Mouse (Mus musculus): ENCODE results near the gene Pik3r1. TPM values are rescaled to one million over a fixed set of nuclear protein-coding genes. Genes with fewer than 3 reads are reported as not detected.

Pik3r1 gene
- polyA plus RNA-seq, 1 experiment from 2014 or later, result 42.7 TPM

DNA sequence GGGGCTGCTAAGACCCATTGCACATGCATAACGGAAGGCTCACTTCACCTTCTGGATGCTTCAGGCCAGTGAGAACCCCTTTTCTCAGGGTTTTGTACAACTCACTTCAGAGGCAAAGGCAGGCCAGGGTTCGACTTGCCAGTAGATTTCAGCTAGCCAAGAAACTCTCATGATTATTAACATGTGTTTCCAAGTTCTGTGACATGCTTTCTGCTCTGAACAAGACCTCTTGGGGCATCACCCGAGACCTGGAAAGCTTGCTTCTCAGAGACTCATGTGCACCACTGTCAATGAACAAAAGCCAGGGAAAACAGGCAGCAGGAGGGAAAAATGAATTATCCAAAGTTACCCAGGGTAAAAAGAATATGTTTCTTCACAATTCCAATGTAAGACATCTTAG, 71.7 kb downstream of the Pik3r1 start:
- no peak overlapping the region for H3K4me2 ChIP-seq (ENCODE audit: low read length)
- no peaks in the 10 kb centered on the region for H3K9me3 ChIP-seq (ENCODE audit: control insufficient read depth, low read length)
- H3K27ac ChIP-seq (ENCODE audit: low read length), result no peak overlapping the region
- 67% methylated on average over 3 of the region's 3 CpGs for WGBS
- H3K27me3 ChIP-seq (replicated peaks; ENCODE audit: control insufficient read depth, insufficient read depth, low read length), result no peaks in the 10 kb centered on the region
- H3K36me3 ChIP-seq (ENCODE audit: control insufficient read depth, insufficient read depth), result no peaks in the 10 kb centered on the region
- no peak for ATAC-seq
- no peak overlapping the region for H3K9ac ChIP-seq (replicated peaks; ENCODE audit: low read depth, low read length)
- H3K4me1 ChIP-seq (replicated peaks; ENCODE audit: control insufficient read depth, insufficient read depth, low read length), result peaks cover 31% of the 10 kb centered on the region
- no peak overlapping the region for H3K4me3 ChIP-seq (replicated peaks; ENCODE audit: low read length)

DNA sequence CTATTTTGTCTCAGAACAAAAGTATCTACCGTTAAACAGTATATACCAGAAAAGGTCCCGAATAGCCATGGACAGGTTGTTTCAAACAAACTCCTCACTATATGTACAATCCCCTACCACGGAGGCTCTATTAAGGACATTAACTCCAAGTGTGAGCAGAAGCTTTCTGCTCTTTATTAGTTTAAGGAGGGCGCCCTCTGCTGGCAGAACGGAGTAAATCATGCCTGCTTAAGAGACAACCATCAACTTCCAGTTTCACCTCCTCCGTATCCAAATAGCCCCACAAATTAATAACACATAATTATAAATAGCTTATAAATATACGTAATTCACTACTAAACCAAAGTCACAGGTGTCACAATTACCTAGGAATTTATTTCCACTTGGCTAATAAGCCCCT, 72.1 kb downstream of the Pik3r1 start:
- H3K27ac ChIP-seq (ENCODE audit: low read length), result no peak overlapping the region
- 5% methylated on average over 7 of the region's 7 CpGs for WGBS
- no peak overlapping the region for H3K4me2 ChIP-seq (ENCODE audit: low read length)
- H3K4me1 ChIP-seq (replicated peaks; ENCODE audit: control insufficient read depth, insufficient read depth, low read length), result peaks cover 35% of the 10 kb centered on the region
- H3K9ac ChIP-seq (replicated peaks; ENCODE audit: low read depth, low read length), result no peak overlapping the region
- H3K36me3 ChIP-seq (ENCODE audit: control insufficient read depth, insufficient read depth), result no peaks in the 10 kb centered on the region
- no peaks in the 10 kb centered on the region for H3K9me3 ChIP-seq (ENCODE audit: control insufficient read depth, low read length)
- no peak overlapping the region for H3K4me3 ChIP-seq (replicated peaks; ENCODE audit: low read length)
- no peak for ATAC-seq
- H3K27me3 ChIP-seq (replicated peaks; ENCODE audit: control insufficient read depth, insufficient read depth, low read length), result no peaks in the 10 kb centered on the region

GRCm38 (mm10) chr13:101694496-101695251, 73.3 kb downstream of the Pik3r1 start:
- Histone ChIP-seq H3K27me3 (replicated peaks; ENCODE audit: control insufficient read depth, insufficient read depth, low read length) (no peaks in the 10 kb centered on the region), H3K9me3 (ENCODE audit: control insufficient read depth, low read length) (no peaks in the 10 kb centered on the region), H3K9ac (replicated peaks; ENCODE audit: low read depth, low read length) (peak overlapping the region; percentile 80), H3K36me3 (ENCODE audit: control insufficient read depth, insufficient read depth) (no peaks in the 10 kb centered on the region), H3K27ac (ENCODE audit: low read length) (no peak overlapping the region), H3K4me1 (replicated peaks; ENCODE audit: control insufficient read depth, insufficient read depth, low read length) (peaks cover 37% of the 10 kb centered on the region), H3K4me3 (replicated peaks; ENCODE audit: low read length) (peak overlapping the region; percentile 65), H3K4me2 (ENCODE audit: low read length) (peak overlapping the region; percentile 95)
- 2% methylated on average over 48 of the region's 48 CpGs for WGBS
- ATAC-seq, result peak; percentile 57

- Histone ChIP-seq H3K4me1 (replicated peaks; ENCODE audit: control insufficient read depth, insufficient read depth, low read length) (peaks cover 37% of the 10 kb centered on the region), H3K27ac (ENCODE audit: low read length) (no peak overlapping the region), H3K4me3 (replicated peaks; ENCODE audit: low read length) (peak overlapping the region; percentile 65), H3K4me2 (ENCODE audit: low read length) (peak overlapping the region; percentile 95), H3K27me3 (replicated peaks; ENCODE audit: control insufficient read depth, insufficient read depth, low read length) (no peaks in the 10 kb centered on the region), H3K36me3 (ENCODE audit: control insufficient read depth, insufficient read depth) (no peaks in the 10 kb centered on the region), H3K9me3 (ENCODE audit: control insufficient read depth, low read length) (no peaks in the 10 kb centered on the region), H3K9ac (replicated peaks; ENCODE audit: low read depth, low read length) (peak overlapping the region; percentile 80)
- ATAC-seq, result peak; percentile 51
- under 1% methylated on average over 12 of the region's 12 CpGs for WGBS
These were observed 74.0 kb downstream of the Pik3r1 start for GRCm38 (mm10) chr13:101693967-101694495.

- peak; percentile 20 for ATAC-seq
These were observed 74.9 kb downstream of the Pik3r1 start for GRCm38 (mm10) chr13:101692866-101693691.

DNA sequence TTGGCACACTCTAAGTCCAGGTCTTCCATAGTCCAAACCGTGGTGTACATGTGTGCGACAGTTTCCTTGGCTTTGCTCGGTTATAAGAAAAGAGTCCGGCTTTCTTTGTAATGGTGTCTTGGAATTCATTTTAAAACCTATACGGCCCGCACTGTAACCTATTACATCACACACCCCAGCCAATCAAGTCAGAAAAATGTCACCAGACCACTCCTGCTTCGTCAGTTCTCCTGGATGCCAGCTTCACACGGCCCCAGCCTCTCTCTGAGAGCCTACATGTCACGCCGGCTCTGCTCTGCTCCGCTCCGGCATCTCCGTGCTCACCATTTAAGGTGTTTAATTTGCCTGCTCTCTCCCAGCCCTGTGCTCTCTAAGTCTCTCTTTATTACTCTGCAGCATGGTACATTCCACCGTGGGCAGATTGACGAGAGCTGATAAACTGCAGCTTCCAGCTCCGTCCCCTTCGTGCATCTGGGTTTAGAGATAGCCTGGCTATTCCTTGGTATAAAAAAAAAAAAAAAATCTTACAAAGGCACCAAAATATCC, 75.7 kb downstream of the Pik3r1 start:
- H3K4me3 ChIP-seq (replicated peaks; ENCODE audit: low read length), result peak overlapping the region; percentile 51
- peak overlapping the region; percentile 95 for H3K4me2 ChIP-seq (ENCODE audit: low read length)
- no peaks in the 10 kb centered on the region for H3K27me3 ChIP-seq (replicated peaks; ENCODE audit: control insufficient read depth, insufficient read depth, low read length)
- H3K9me3 ChIP-seq (ENCODE audit: control insufficient read depth, low read length), result no peaks in the 10 kb centered on the region
- H3K36me3 ChIP-seq (ENCODE audit: control insufficient read depth, insufficient read depth), result peaks cover 4% of the 10 kb centered on the region; the same call in 1 of the 2 replicates
- peak overlapping the region; percentile 67 for H3K9ac ChIP-seq (replicated peaks; ENCODE audit: low read depth, low read length)
- peak; percentile 80 for ATAC-seq
- H3K27ac ChIP-seq (ENCODE audit: low read length), result peak overlapping the region; percentile 79
- 6% methylated on average over 17 of the region's 17 CpGs for WGBS
- peaks cover 37% of the 10 kb centered on the region for H3K4me1 ChIP-seq (replicated peaks; ENCODE audit: control insufficient read depth, insufficient read depth, low read length)

More at GRCm38 (mm10) chr13:101692866-101693691, 74.9 kb downstream of the Pik3r1 start:
- no peaks in the 10 kb centered on the region for H3K27me3 ChIP-seq (replicated peaks; ENCODE audit: control insufficient read depth, insufficient read depth, low read length)
- H3K9me3 ChIP-seq (ENCODE audit: control insufficient read depth, low read length), result no peaks in the 10 kb centered on the region
- peak overlapping the region; percentile 65 for H3K4me3 ChIP-seq (replicated peaks; ENCODE audit: low read length)
- H3K9ac ChIP-seq (replicated peaks; ENCODE audit: low read depth, low read length), result peak overlapping the region; percentile 67
- WGBS, result 38% methylated on average over 7 of the region's 7 CpGs
- H3K36me3 ChIP-seq (ENCODE audit: control insufficient read depth, insufficient read depth), result 0 out of 2 replicates have a peak, but pooled peaks cover 3% of the 10 kb centered on the region
- no peak overlapping the region; the same call in 1 of the 2 replicates for H3K27ac ChIP-seq (ENCODE audit: low read length)
- peaks cover 37% of the 10 kb centered on the region for H3K4me1 ChIP-seq (replicated peaks; ENCODE audit: control insufficient read depth, insufficient read depth, low read length)
- peak overlapping the region; percentile 95 for H3K4me2 ChIP-seq (ENCODE audit: low read length)

DNA sequence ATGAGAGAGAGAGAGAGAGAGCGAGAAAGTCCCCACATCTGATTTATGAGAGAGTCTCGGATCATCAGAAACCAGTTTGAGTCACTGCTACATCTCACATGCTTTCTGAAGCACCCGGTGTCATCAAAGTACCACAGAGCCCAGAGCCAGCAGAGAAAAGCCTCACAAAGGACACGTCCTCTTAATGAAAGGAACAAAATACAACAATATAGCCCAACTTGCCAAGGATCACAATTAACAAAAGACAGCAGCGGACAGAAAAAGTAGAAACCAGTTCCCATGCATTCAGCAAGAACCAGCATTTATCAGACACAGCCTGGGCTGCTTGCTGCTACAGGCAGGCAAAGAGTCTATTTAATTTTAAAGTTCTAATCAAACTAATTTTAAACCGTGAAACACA, 76.3 kb downstream of the Pik3r1 start:
- Histone ChIP-seq H3K4me2 (ENCODE audit: low read length) (peak overlapping the region; percentile 95), H3K9me3 (ENCODE audit: control insufficient read depth, low read length) (no peaks in the 10 kb centered on the region), H3K27me3 (replicated peaks; ENCODE audit: control insufficient read depth, insufficient read depth, low read length) (no peaks in the 10 kb centered on the region), H3K4me1 (replicated peaks; ENCODE audit: control insufficient read depth, insufficient read depth, low read length) (peaks cover 37% of the 10 kb centered on the region), H3K27ac (ENCODE audit: low read length) (no peak overlapping the region), H3K36me3 (ENCODE audit: control insufficient read depth, insufficient read depth) (peaks cover 10% of the 10 kb centered on the region; the same call in 1 of the 2 replicates), H3K9ac (replicated peaks; ENCODE audit: low read depth, low read length) (peak overlapping the region; percentile 45), H3K4me3 (replicated peaks; ENCODE audit: low read length) (peak overlapping the region; percentile 51)
- no peak for ATAC-seq
- 11% methylated on average over 6 of the region's 6 CpGs for WGBS

- no peaks in the 10 kb centered on the region for H3K9me3 ChIP-seq (ENCODE audit: control insufficient read depth, low read length)
- peak overlapping the region; percentile 51 for H3K4me3 ChIP-seq (replicated peaks; ENCODE audit: low read length)
- H3K36me3 ChIP-seq (ENCODE audit: control insufficient read depth, insufficient read depth), result peaks cover 15% of the 10 kb centered on the region
- H3K27me3 ChIP-seq (replicated peaks; ENCODE audit: control insufficient read depth, insufficient read depth, low read length), result no peaks in the 10 kb centered on the region
- H3K4me1 ChIP-seq (replicated peaks; ENCODE audit: control insufficient read depth, insufficient read depth, low read length), result peaks cover 37% of the 10 kb centered on the region
- ATAC-seq, result no peak
- 36% methylated on average over 10 of the region's 10 CpGs for WGBS
- peak overlapping the region; percentile 95 for H3K4me2 ChIP-seq (ENCODE audit: low read length)
- H3K27ac ChIP-seq (ENCODE audit: low read length), result no peak overlapping the region
- peak overlapping the region; percentile 25; the same call in 1 of the 2 replicates for H3K9ac ChIP-seq (replicated peaks; ENCODE audit: low read depth, low read length)
These were observed 76.9 kb downstream of the Pik3r1 start for GRCm38 (mm10) chr13:101690911-101691655.

Data from forebrain, embryonic 16.5 days (tissue).